Mouse (Mus musculus) forebrain, embryonic 13.5 days (tissue): ENCODE results near the gene Cstl1. TPM values are rescaled to one million over a fixed set of nuclear protein-coding genes. Genes with fewer than 3 reads are reported as not detected.
A peak's percentile ranks its signal among the peaks of the same experiment; 100 is the strongest.
"Not testable (repeated sequence)": the region's sequence is repeated elsewhere in the genome, so short reads cannot be mapped to it uniquely, and the experiment has no call there.

Experiments
- ATAC-seq: fragments of 200-750 bp; cut with Nextera tagmentation; 2 replicates; pipeline ENCODE4 v1.8.0; 2017
- H3K27ac ChIP-seq: fragments of 300-500 bp; sonication (generic); 2 replicates; pipeline ENCODE4 v1.5.1; 2015; ENCODE audit warnings: inconsistent platforms, mild to moderate bottlenecking, moderate library complexity
- H3K27me3 ChIP-seq: fragments of 300-500 bp; sonication (generic); 2 replicates; pipeline ENCODE4 v1.6.1; 2015; ENCODE audit warnings: mild to moderate bottlenecking, inconsistent platforms
- H3K36me3 ChIP-seq: fragments of 300-500 bp; sonication (generic); 2 replicates; pipeline ENCODE4 v1.6.1; 2015; ENCODE audit warnings: mild to moderate bottlenecking, inconsistent platforms; ENCODE audit not compliant: poor library complexity, severe bottlenecking
- H3K4me1 ChIP-seq: fragments of 300-500 bp; sonication (generic); 2 replicates; pipeline ENCODE4 v1.6.1; 2015; ENCODE audit warnings: inconsistent platforms
- H3K4me2 ChIP-seq: fragments of 300-500 bp; sonication (generic); 2 replicates; pipeline ENCODE4 v1.6.1; 2015; ENCODE audit warnings: inconsistent platforms, mild to moderate bottlenecking, moderate library complexity
- H3K4me3 ChIP-seq: fragments of 300-500 bp; sonication (generic); 2 replicates; pipeline ENCODE4 v1.5.1; 2015; ENCODE audit warnings: mild to moderate bottlenecking, inconsistent platforms
- H3K9ac ChIP-seq: fragments of 300-500 bp; sonication (generic); 2 replicates; pipeline ENCODE4 v1.6.1; 2015; ENCODE audit warnings: mild to moderate bottlenecking, inconsistent platforms
- H3K9me3 ChIP-seq: fragments of 300-500 bp; sonication (generic); replicated peaks from 2 replicates; pipeline ENCODE4 v1.6.1; 2016; ENCODE audit warnings: inconsistent platforms
- WGBS: fragments of 180-500 bp; shearing (Covaris S2); methylation state at CpG from one replicate; pipeline ENCODE4 v1.1.7; 2015; 5-methylcytosine and 5-hydroxymethylcytosine counted together
- polyA plus RNA-seq: library from polyadenylated mRNA; unstranded; fragments of >200 nt; fragmentation: Nextera tagmentation; extraction: Ambion mirVana; gene quantifications from 2 replicates; pipeline ENCODE4 v1.2.1, GENCODE M21; 2015

Gene Cstl1
- polyA plus RNA-seq, 1 experiment from 2014 or later, result not detected

GRCm38 (mm10) chr2:148751893-148752813 is 2.0 kb downstream of the Cstl1 start:
- H3K4me3 ChIP-seq, result peak overlapping the region; percentile 27
- peak overlapping the region; percentile 55 for H3K4me2 ChIP-seq
- H3K27ac ChIP-seq, result no peak overlapping the region
- no peaks in the 10 kb centered on the region for H3K36me3 ChIP-seq
- no peaks in the 10 kb centered on the region for H3K27me3 ChIP-seq
- no peaks in the 10 kb centered on the region for H3K9me3 ChIP-seq
- H3K4me1 ChIP-seq, result no peaks in the 10 kb centered on the region
- ATAC-seq, result peak; percentile 86
- no peak overlapping the region for H3K9ac ChIP-seq
- WGBS, result 16% methylated on average over 15 of the region's 15 CpGs

- Histone ChIP-seq H3K36me3 (no peaks in the 10 kb centered on the region), H3K27me3 (no peaks in the 10 kb centered on the region), H3K4me1 (no peaks in the 10 kb centered on the region), H3K9me3 (no peaks in the 10 kb centered on the region), H3K9ac (no peak overlapping the region), H3K27ac (no peak overlapping the region), H3K4me3 (no peak overlapping the region), H3K4me2 (no peak overlapping the region)
- WGBS, result 83% methylated on average over 1 of the region's 1 CpGs
- ATAC-seq, result no peak
Measured at GRCm38 (mm10) chr2:148754310-148754846, 4.2 kb downstream of the Cstl1 start.

- 88% methylated on average over 1 of the region's 1 CpGs for WGBS
- Histone ChIP-seq H3K4me1 (no peaks in the 10 kb centered on the region), H3K9ac (no peak overlapping the region), H3K4me3 (no peak overlapping the region), H3K27ac (no peak overlapping the region), H3K36me3 (no peaks in the 10 kb centered on the region), H3K9me3 (no peaks in the 10 kb centered on the region), H3K27me3 (no peaks in the 10 kb centered on the region), H3K4me2 (no peak overlapping the region)
- no peak for ATAC-seq
Measured at GRCm38 (mm10) chr2:148763648-148764388, 13.7 kb downstream of the Cstl1 start.

- not testable (repeated sequence) for H3K4me2 ChIP-seq
- 87% methylated on average over 4 of the region's 4 CpGs for WGBS
Measured at GRCm38 (mm10) chr2:148771397-148771796, 21.2 kb downstream of the Cstl1 start, which contains the start of gene Cst11. Gene Cst11 (minus strand): TSS chr2:148771497.

GRCm38 (mm10) chr2:148781709-148782108 is 31.6 kb downstream of the Cstl1 start, which contains the start of gene 8030411F24Rik:
Gene 8030411F24Rik (plus strand): TSS chr2:148782009.
- H3K9me3 ChIP-seq, result no peaks in the 10 kb centered on the region
- no peaks in the 10 kb centered on the region for H3K27me3 ChIP-seq
- no peaks in the 10 kb centered on the region for H3K4me1 ChIP-seq
- no peak within 1 kb of the TSS for H3K9ac ChIP-seq
- 12% methylated on average over 1 of the region's 1 CpGs for WGBS
- H3K4me2 ChIP-seq, result no peak within 1 kb of the TSS
- no peaks in the 10 kb centered on the region for H3K36me3 ChIP-seq
- no peak for ATAC-seq
- H3K27ac ChIP-seq, result no peak within 1 kb of the TSS
- no peak within 1 kb of the TSS for H3K4me3 ChIP-seq

More at GRCm38 (mm10) chr2:148771397-148771796, 21.2 kb downstream of the Cstl1 start, which contains the start of gene Cst11:
- H3K9me3 ChIP-seq, H3K4me3 ChIP-seq, H3K9ac ChIP-seq, H3K27ac ChIP-seq, H3K27me3 ChIP-seq, ATAC-seq, H3K4me1 ChIP-seq, H3K36me3 ChIP-seq: not testable (repeated sequence)

GRCm38 (mm10) chr2:148789142-148789541 is 39.0 kb downstream of the Cstl1 start, which contains the start of gene Cst12:
Gene Cst12 (plus strand): TSS chr2:148789361.
- H3K27ac ChIP-seq, result no peak within 1 kb of the TSS
- H3K4me1 ChIP-seq, result no peaks in the 10 kb centered on the region
- no peak within 1 kb of the TSS for H3K4me3 ChIP-seq
- H3K27me3 ChIP-seq, result no peaks in the 10 kb centered on the region
- H3K9ac ChIP-seq, result no peak within 1 kb of the TSS
- no peak within 1 kb of the TSS for H3K4me2 ChIP-seq
- H3K36me3 ChIP-seq, result no peaks in the 10 kb centered on the region
- no peaks in the 10 kb centered on the region for H3K9me3 ChIP-seq
- WGBS, result 92% methylated on average over 6 of the region's 6 CpGs
- no peak for ATAC-seq

GRCm38 (mm10) chr2:148798485-148798884 is 48.3 kb downstream of the Cstl1 start, which contains the start of gene Cst8:
Gene Cst8 (plus strand): TSS chr2:148798785.
- no peaks in the 10 kb centered on the region for H3K4me1 ChIP-seq
- H3K27me3 ChIP-seq, result no peaks in the 10 kb centered on the region
- no peak within 1 kb of the TSS for H3K4me3 ChIP-seq
- H3K9me3 ChIP-seq, result no peaks in the 10 kb centered on the region
- WGBS, result 84% methylated on average over 1 of the region's 1 CpGs
- no peaks in the 10 kb centered on the region for H3K36me3 ChIP-seq
- no peak for ATAC-seq
- H3K9ac ChIP-seq, result no peak within 1 kb of the TSS
- no peak within 1 kb of the TSS for H3K4me2 ChIP-seq
- H3K27ac ChIP-seq, result no peak within 1 kb of the TSS

- H3K4me3 ChIP-seq, result no peak overlapping the region
- no peaks in the 10 kb centered on the region for H3K9me3 ChIP-seq
- no peaks in the 10 kb centered on the region for H3K27me3 ChIP-seq
- no peaks in the 10 kb centered on the region for H3K4me1 ChIP-seq
- no peak overlapping the region for H3K27ac ChIP-seq
- no peak overlapping the region for H3K4me2 ChIP-seq
- no peak overlapping the region for H3K9ac ChIP-seq
- H3K36me3 ChIP-seq, result no peaks in the 10 kb centered on the region
- ATAC-seq, result no peak
- WGBS, result 69% methylated on average over 3 of the region's 3 CpGs
Measured at GRCm38 (mm10) chr2:148801491-148801921, 51.3 kb downstream of the Cstl1 start.

Other genes with a start within 250 kb of the Cstl1 start
- gene Nxt1, start 77.8 kb upstream of the Cstl1 start, polyA plus RNA-seq, result 101 and 102 TPM in 2 replicates
- gene Gzf1, start 69.3 kb upstream of the Cstl1 start, polyA plus RNA-seq, result 19.9 and 20.6 TPM in 2 replicates
- gene Napb, start 17.9 kb upstream of the Cstl1 start, polyA plus RNA-seq, result 20.3 and 23.6 TPM in 2 replicates
- not detected in 2 replicates for gene Cst11, start 21.1 kb downstream of the Cstl1 start, polyA plus RNA-seq
- gene 8030411F24Rik, start 31.7 kb downstream of the Cstl1 start, polyA plus RNA-seq, result not detected in 2 replicates
- not detected in 2 replicates for gene Cst12, start 39.0 kb downstream of the Cstl1 start, polyA plus RNA-seq
- gene Cst8, start 48.4 kb downstream of the Cstl1 start, polyA plus RNA-seq, result not detected in 2 replicates
- gene Cst13, start 69.7 kb downstream of the Cstl1 start, polyA plus RNA-seq, result not detected in 2 replicates
- not detected in 2 replicates for gene Cst9, start 84.8 kb downstream of the Cstl1 start, polyA plus RNA-seq
- not detected in 2 replicates for gene 9230104L09Rik, start 114.7 kb downstream of the Cstl1 start, polyA plus RNA-seq
- 414 and 419 TPM in 2 replicates for gene Cst3, start 125.3 kb downstream of the Cstl1 start, polyA plus RNA-seq